Mouse (Mus musculus) layer of hippocampus, adult 2 months (tissue): ENCODE measurements around the gene Tlr3. TPM values are rescaled to one million over a fixed set of nuclear protein-coding genes. Genes with fewer than 3 reads are reported as not detected.

Experiments
- DNase-seq, 2 experiments: peaks; one replicate each; pipeline ENCODE4 v3.0.0; 2022; ENCODE audit warnings: low spot score in 2 of 2
- H3K27ac ChIP-seq: fragments of 200-600 bp; 2 replicates; pipeline ENCODE4 v1.8.1; 2022
- H3K4me3 ChIP-seq: fragments of 200-600 bp; 2 replicates; pipeline ENCODE4 v1.8.1; 2022; ENCODE audit warnings: mild to moderate bottlenecking
- CTCF ChIP-seq: fragments of 200-600 bp; conservative IDR thresholded peaks from 2 replicates; pipeline ENCODE4 v1.8.1; 2022; ENCODE audit warnings: antibody characterized with exemption, mild to moderate bottlenecking, moderate library complexity
- total RNA-seq, 2 experiments: library from RNA; stranded (reverse); gene quantifications; 2 replicates each; pipeline ENCODE4 v1.2.3; 2021

The Tlr3 gene
- total RNA-seq, 2 experiments from 2014 or later, result 7.6 to 10.5 TPM

GRCm38 (mm10) chr8:45381075-45381962 lies 29.6 kb downstream of the Tlr3 start:
- no peak for TF ChIP-seq CTCF
- DNase-seq, result no peak
- H3K4me3 ChIP-seq, result peak overlapping the region; percentile 46
- H3K27ac ChIP-seq, result no peak overlapping the region

DNA sequence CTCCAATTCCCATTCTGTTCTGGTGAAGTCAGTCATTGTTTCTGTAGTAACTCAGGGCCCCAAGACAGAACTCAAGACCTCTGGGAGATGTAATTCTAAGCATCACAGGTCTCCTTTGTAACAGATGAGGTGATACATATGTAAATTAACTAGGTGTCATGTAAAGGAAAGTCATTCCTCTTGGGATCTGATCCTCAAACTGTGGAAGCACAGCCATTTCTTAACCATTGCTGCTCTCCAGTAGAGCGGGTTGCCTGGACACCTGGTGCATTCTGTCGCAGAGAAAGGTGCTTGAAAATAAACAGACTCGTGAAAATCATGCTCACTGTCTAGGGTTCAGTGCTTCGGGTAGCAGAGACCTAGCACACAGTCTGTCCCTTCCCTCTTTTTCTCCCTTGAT lies 30.3 kb downstream of the Tlr3 start:
- no peak for DNase-seq
- Histone ChIP-seq H3K4me3 (no peak overlapping the region), H3K27ac (no peak overlapping the region)
- no peak for TF ChIP-seq CTCF

DNA sequence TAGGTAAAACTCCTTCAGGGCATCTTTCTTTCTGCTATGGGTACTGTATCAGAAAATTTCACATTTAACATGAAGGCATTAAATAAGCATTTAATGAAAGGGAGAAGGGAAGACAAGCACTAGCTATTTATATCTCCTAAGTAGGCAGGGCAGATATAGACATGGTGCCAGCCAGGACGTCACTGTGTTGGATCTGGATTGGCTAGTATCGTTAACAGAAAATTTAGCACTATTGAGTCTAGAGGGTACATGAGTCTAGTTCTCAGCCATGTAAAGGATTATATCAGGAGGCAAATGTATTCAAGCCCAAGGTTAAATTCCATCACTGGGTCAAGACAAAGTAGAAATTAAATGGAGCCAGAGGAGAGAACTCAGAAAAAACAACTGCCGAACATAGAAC lies 36.8 kb downstream of the Tlr3 start:
- TF ChIP-seq CTCF, result no peak
- Histone ChIP-seq H3K4me3 (no peak overlapping the region), H3K27ac (no peak overlapping the region)
- no peak for DNase-seq

GRCm38 (mm10) chr8:45367154-45367553 lies 43.7 kb downstream of the Tlr3 start:
- Histone ChIP-seq H3K27ac (no peak overlapping the region), H3K4me3 (no peak overlapping the region)
- no peak for DNase-seq
- TF ChIP-seq CTCF, result no peak

DNA sequence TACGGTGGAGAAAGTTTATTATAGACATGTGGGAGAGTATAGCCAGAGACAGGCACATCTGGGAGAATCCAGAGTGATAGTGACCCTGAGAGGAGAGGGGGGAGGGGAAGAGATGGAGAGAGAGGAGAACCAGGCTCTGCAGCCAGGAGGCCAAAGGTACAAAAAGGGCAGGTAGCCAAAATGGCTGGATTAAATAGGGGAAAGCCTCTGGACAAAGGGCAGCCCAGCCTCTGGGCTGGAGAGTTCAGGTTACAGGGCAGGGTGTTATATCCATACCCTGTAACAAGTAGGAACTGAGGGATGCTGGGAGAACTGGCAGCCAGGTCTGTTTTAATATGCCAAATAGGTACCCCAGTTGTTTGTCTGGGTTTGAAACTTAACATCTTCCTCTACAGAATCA lies 47.7 kb downstream of the Tlr3 start:
- no peak overlapping the region for H3K4me3 ChIP-seq
- no peak overlapping the region for H3K27ac ChIP-seq
- TF ChIP-seq CTCF, result no peak

DNA sequence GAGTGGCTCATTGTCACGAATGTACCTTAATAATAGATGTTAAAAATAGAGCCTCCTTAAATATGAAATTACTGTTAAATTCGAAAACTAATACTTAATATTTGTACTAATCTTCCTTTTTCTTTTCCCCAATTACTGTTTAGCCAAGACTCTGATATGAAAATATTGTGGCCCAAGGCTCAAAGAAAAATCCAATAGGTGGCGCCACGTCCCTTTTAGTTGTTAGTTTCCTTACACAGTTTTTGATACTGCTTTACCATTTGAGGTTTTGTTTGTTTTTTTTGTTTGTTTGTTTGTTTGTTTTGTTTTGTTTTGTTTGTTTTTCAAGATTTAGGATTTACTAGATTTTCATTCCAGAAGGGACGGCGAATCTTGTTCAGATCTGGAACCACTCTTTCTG lies 48.6 kb downstream of the Tlr3 start:
- no peak for DNase-seq
- Histone ChIP-seq H3K27ac (no peak overlapping the region), H3K4me3 (no peak overlapping the region)
- TF ChIP-seq CTCF, result peak; percentile 76

More for the DNA sequence above, 47.7 kb downstream of the Tlr3 start:
- DNase-seq, result no peak

DNA sequence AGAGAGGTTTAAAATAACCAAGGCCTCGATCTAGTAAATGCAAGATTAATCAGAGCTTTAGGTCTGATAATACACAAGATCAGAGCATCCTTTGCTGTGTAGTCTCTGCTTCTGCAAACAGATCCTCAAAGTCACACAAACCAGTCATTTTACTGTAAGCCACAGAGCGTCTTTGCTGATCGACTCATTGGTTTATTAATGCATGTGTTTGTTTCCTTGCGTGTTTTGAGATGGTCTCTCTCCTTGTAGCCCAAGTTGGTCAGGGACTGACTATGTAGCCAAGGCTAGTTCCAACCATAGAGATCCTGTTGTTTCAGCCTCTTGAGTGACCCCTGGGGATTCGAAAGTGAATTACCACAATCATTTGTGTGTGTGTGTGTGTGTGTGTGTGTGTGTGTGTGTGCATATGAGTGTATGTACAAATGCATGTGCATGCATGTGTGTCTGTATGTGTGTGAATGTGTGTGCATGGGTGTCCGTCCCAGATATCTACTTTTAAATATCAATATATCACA lies 51.7 kb downstream of the Tlr3 start:
- Histone ChIP-seq H3K27ac (peak overlapping the region; percentile 74), H3K4me3 (no peak overlapping the region; the same call in 1 of the 2 replicates)
- 0 out of 2 replicates have a peak, but pooled peaks have one; percentile 19 for TF ChIP-seq CTCF
- no peak for DNase-seq

GRCm38 (mm10) chr8:45358132-45358918 lies 52.6 kb downstream of the Tlr3 start:
- peak overlapping the region; percentile 74 for H3K27ac ChIP-seq
- peak overlapping the region; percentile 72 for H3K4me3 ChIP-seq

DNA sequence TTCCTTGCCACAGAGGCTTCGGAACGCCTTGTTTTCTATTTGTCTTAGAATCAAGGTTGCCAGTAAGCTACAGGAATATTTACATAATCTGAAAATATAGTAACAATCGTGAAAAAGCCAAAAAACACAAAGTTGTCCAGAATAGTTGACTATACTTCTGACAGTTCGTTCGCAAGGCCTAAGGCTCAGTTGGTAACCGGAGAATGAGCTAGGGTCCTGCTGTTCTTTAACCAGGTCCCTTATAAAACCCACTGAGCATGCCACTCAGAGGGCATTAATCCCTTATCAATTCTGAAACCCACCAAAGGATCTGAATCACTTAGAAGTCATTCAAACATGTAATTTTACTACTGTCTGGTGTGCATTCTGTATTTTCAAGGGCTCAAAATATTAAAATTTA lies 55.1 kb downstream of the Tlr3 start:
- DNase-seq, result no peak
- H3K4me3 ChIP-seq, result no peak overlapping the region
- H3K27ac ChIP-seq, result no peak overlapping the region
- no peak for TF ChIP-seq CTCF

More at GRCm38 (mm10) chr8:45358132-45358918, 52.6 kb downstream of the Tlr3 start:
- peak in 1 of 2 experiments; percentile 15 for DNase-seq
- TF ChIP-seq CTCF, result no peak

Other genes starting within 250 kb of the Tlr3 start
- not detected for gene F11, start 149.0 kb downstream of the Tlr3 start, total RNA-seq
- gene Klkb1, start 116.2 kb downstream of the Tlr3 start, total RNA-seq, result not detected
- gene Gm45753, start 102.6 kb downstream of the Tlr3 start, total RNA-seq, result not detected
- 1 to 10 TPM; 6.7 to 8.3 TPM for gene Cyp4v3, start 77.9 kb downstream of the Tlr3 start, total RNA-seq
- gene Fam149a, start 28.8 kb downstream of the Tlr3 start, total RNA-seq, result 10 to 100 TPM; 12.1 to 12.5 TPM
- gene Sorbs2, start 96.7 kb upstream of the Tlr3 start, total RNA-seq, result 100 to 1,000 TPM; 192 to 195 TPM